Mouse (Mus musculus) midbrain, embryonic 16.5 days (tissue): Measurements from ENCODE around the gene Naa16. TPM values are rescaled to one million over a fixed set of nuclear protein-coding genes. Genes with fewer than 3 reads are reported as not detected.

Experiments used
- ATAC-seq: fragments of 200-750 bp; cut with Nextera tagmentation; 2 replicates; pipeline ENCODE4 v1.8.0; 2017; ENCODE audit warnings: moderate TSS enrichment
- H3K27ac ChIP-seq: fragments of 300-500 bp; sonication (generic); 2 replicates; pipeline ENCODE4 v1.5.1; 2014; ENCODE audit warnings: mild to moderate bottlenecking, low read length, mixed read lengths
- H3K27me3 ChIP-seq: fragments of 300-500 bp; sonication (generic); 2 replicates; pipeline ENCODE4 v1.6.1; 2014; ENCODE audit warnings: low read depth, low read length, mixed read lengths; ENCODE audit not compliant: control insufficient read depth, insufficient read depth
- H3K36me3 ChIP-seq: fragments of 300-500 bp; sonication (generic); 2 replicates; pipeline ENCODE4 v1.6.1; 2014; ENCODE audit warnings: mild to moderate bottlenecking, low read length, moderate library complexity, mixed read lengths; ENCODE audit not compliant: control insufficient read depth, insufficient read depth
- H3K4me1 ChIP-seq: fragments of 300-500 bp; sonication (generic); 2 replicates; pipeline ENCODE4 v1.6.1; 2014; ENCODE audit warnings: mild to moderate bottlenecking, low read length, mixed read lengths; ENCODE audit not compliant: control insufficient read depth, insufficient read depth
- H3K4me2 ChIP-seq: fragments of 300-500 bp; sonication (generic); 2 replicates; pipeline ENCODE4 v1.6.1; 2014; ENCODE audit warnings: mild to moderate bottlenecking, low read length, mixed read lengths
- H3K4me3 ChIP-seq: fragments of 300-500 bp; sonication (generic); 2 replicates; pipeline ENCODE4 v1.5.1; 2014; ENCODE audit warnings: low read depth, mild to moderate bottlenecking, low read length, moderate library complexity, mixed read lengths
- H3K9ac ChIP-seq: fragments of 300-500 bp; sonication (generic); 2 replicates; pipeline ENCODE4 v1.6.1; 2014; ENCODE audit warnings: low read depth, low read length, mixed read lengths
- H3K9me3 ChIP-seq: fragments of 300-500 bp; sonication (generic); replicated peaks from 2 replicates; pipeline ENCODE4 v1.6.1; 2014; ENCODE audit warnings: mild to moderate bottlenecking, low read length, mixed read lengths; ENCODE audit not compliant: control insufficient read depth, poor library complexity, severe bottlenecking
- WGBS: fragments of 180-500 bp; shearing (Covaris S2); extraction: QIAGEN DNeasy Blood & Tissue Kit; methylation state at CpG from one replicate; pipeline ENCODE4 v1.1.7; 2014; 5-methylcytosine and 5-hydroxymethylcytosine counted together
- polyA plus RNA-seq: library from polyadenylated mRNA; unstranded; fragments of >200 nt; fragmentation: Nextera tagmentation; extraction: Ambion mirVana; gene quantifications from 2 replicates; pipeline ENCODE4 v1.2.1, GENCODE M21; 2015

Naa16 gene
- polyA plus RNA-seq, 1 experiment from 2014 or later = 17.1 TPM

DNA sequence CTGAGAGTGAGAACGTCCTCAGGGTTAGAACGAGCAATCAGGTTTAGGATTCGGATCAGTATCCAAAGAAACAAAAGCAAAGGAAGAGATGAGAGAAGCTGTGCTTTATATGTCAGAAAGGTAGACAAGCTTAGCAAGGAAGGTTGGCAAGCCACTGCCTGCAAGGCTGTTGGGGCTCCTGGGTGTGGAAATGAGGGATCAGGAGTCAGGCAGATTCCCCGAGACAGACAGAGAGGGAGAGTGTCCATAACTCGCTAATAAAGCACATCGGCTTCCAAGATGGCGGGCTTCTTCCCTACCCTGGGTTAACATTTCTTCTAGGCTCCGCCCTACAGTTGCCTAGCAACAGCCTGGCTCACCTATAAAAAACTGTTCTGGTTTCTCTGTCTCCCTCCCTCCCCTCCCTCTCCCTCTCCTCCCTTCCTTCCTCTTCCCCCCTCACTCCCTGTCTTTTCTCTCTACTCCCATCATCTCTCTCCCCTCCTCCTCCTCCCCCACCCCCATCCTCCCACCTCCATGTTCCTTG, 114.6 kb downstream of the Naa16 start:
- H3K9me3 ChIP-seq = no peaks in the 10 kb centered on the region
- H3K36me3 ChIP-seq = no peaks in the 10 kb centered on the region
- 77% methylated on average over 8 of the region's 8 CpGs for WGBS
- H3K27me3 ChIP-seq = no peaks in the 10 kb centered on the region
- no peak for ATAC-seq
- H3K4me3 ChIP-seq = no peak overlapping the region
- no peak overlapping the region for H3K4me2 ChIP-seq
- peaks cover 16% of the 10 kb centered on the region for H3K4me1 ChIP-seq
- no peak overlapping the region for H3K27ac ChIP-seq
- H3K9ac ChIP-seq = no peak overlapping the region

- Histone ChIP-seq H3K9me3 (no peaks in the 10 kb centered on the region), H3K4me1 (peaks cover 16% of the 10 kb centered on the region), H3K9ac (no peak overlapping the region), H3K36me3 (no peaks in the 10 kb centered on the region), H3K27me3 (no peaks in the 10 kb centered on the region), H3K27ac (no peak overlapping the region), H3K4me2 (no peak overlapping the region), H3K4me3 (no peak overlapping the region)
- 43% methylated on average over 3 of the region's 3 CpGs for WGBS
- ATAC-seq = no peak
Measured at GRCm38 (mm10) chr14:79275441-79275840, 115.1 kb downstream of the Naa16 start.

Other genes with a start within 250 kb of the Naa16 start
- gene Zfp957, start 143.4 kb downstream of the Naa16 start, polyA plus RNA-seq = not detected in 2 replicates
- gene Rgcc, start 89.1 kb downstream of the Naa16 start, polyA plus RNA-seq = 26.3 and 36.4 TPM in 2 replicates
- gene Mtrf1, start 7.0 kb upstream of the Naa16 start, polyA plus RNA-seq = 10.7 and 11.6 TPM in 2 replicates
- 22.8 and 23.7 TPM in 2 replicates for gene Kbtbd7, start 35.7 kb upstream of the Naa16 start, polyA plus RNA-seq
- 1.5 TPM in 2 replicates for gene Kbtbd6, start 61.1 kb upstream of the Naa16 start, polyA plus RNA-seq
- gene Elf1, start 90.4 kb upstream of the Naa16 start, polyA plus RNA-seq = 2.0 and 2.9 TPM in 2 replicates
- 44.0 and 46.2 TPM in 2 replicates for gene Wbp4, start 90.7 kb upstream of the Naa16 start, polyA plus RNA-seq
- 106 and 110 TPM in 2 replicates for gene Sugt1, start 196.9 kb upstream of the Naa16 start, polyA plus RNA-seq